Mouse (Mus musculus) C2C12 (cell line): ENCODE data around the gene Fto.

Source experiments
- CEBPB ChIP-seq: IDR thresholded peaks from one replicate; pipeline ENCODE4 v1.6.1; 2011; ENCODE audit warnings: low read depth, mild to moderate bottlenecking, control low read depth, moderate library complexity
- CTCF ChIP-seq: IDR thresholded peaks from one replicate; pipeline ENCODE4 v1.5.1; 2011; ENCODE audit not compliant: control insufficient read depth, insufficient read depth, insufficient read length
- FOSL1 ChIP-seq: IDR thresholded peaks from one replicate; pipeline ENCODE4 v1.8.0; 2011; ENCODE audit warnings: mild to moderate bottlenecking, low read length; ENCODE audit not compliant: poor library complexity, insufficient read depth, severe bottlenecking
- MAX ChIP-seq: IDR thresholded peaks from one replicate; pipeline ENCODE4 v1.6.1; 2011; ENCODE audit warnings: mild to moderate bottlenecking, control low read depth
- MYOD1 ChIP-seq: IDR thresholded peaks from one replicate; pipeline ENCODE4 v1.6.1; 2011; ENCODE audit warnings: low read depth; ENCODE audit not compliant: control insufficient read depth, insufficient read length
- MYOG ChIP-seq: IDR thresholded peaks from one replicate; pipeline ENCODE4 v1.6.1; 2011; ENCODE audit not compliant: control insufficient read depth, insufficient read length; ENCODE audit errors: extremely low read depth
- USF1 ChIP-seq: IDR thresholded peaks from one replicate; pipeline ENCODE4 v1.6.1; 2011; ENCODE audit warnings: low read depth, mild to moderate bottlenecking, control low read depth, moderate library complexity

DNA sequence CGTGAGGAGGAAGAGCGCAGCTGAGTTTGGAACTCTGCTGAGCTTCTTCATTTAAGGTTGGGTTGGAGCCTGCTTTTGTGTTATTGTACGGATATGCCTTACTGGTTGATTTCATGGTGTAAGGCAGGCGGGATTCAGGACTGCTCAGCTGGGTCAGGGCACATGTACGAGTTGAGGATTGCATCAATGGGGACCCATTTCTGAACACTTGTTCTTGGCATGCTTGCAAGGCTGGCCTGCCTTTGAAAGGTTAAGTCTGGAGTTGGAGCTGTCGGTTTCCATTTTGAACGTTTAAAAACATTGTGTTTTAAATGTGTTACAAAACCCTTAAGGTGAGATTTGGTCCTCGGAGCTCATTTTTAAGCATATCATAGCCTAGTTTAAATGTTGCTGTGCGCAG lies 15.7 kb downstream of the Fto start:
- TF ChIP-seq CTCF (no peak), MAX (no peak), MYOG (no peak), MYOD1 (no peak), CEBPB (no peak), USF1 (no peak), FOSL1 (no peak)
